8 mouse cellular contexts compared by ENCODE assay signal in genomic region chr7:30956357-30956751, GRCm38 (mm10). TPM values are rescaled to one million over a fixed set of nuclear protein-coding genes. Genes with fewer than 3 reads are reported as not detected.
DNase-seq lines count a peak whose midpoint lies in the region; ATAC-seq lines count a peak whose summit lies in the region.

No protein-coding gene starts in this region.

- ATAC-seq in hindbrain, embryonic 11.5 days (ENCODE audit: low FRiP score): peak; percentile 50
- ATAC-seq in liver, embryonic 13.5 days (ENCODE audit: low read depth): peak; percentile 21
- ATAC-seq in granulocyte monocyte progenitor cell, adult 5-6 weeks (replicated peaks; ENCODE audit: poor library complexity, severe bottlenecking): no peak

- no peaks in the 10 kb centered on the region; the same call in 1 of the 2 replicates for H3K4me1 ChIP-seq in hindbrain, embryonic 11.5 days (replicated peaks; ENCODE audit: control insufficient read depth, insufficient read depth, low read length)
- peaks cover 36% of the 10 kb centered on the region for H3K4me1 ChIP-seq in liver, embryonic 13.5 days (replicated peaks)

- peak overlapping the region; percentile 98 for H3K27ac ChIP-seq in hindbrain, embryonic 11.5 days (ENCODE audit: low read depth, low read length)
- H3K27ac ChIP-seq in liver, embryonic 13.5 days: peak overlapping the region; percentile 92

- intact Hi-C loops in gastrocnemius, postnatal 14 days (cut with DNase I; ENCODE audit: low total_unique reads): no loop called here

- DNase-seq in gastrocnemius, postnatal 14 days: peak; percentile 53
- DNase-seq in gastrocnemius, postnatal 25 days: no peak
- peak; percentile 54 for DNase-seq in urinary bladder, postnatal 25 days (ENCODE audit: low spot score)
- DNase-seq in urinary bladder, postnatal 10 days (ENCODE audit: low spot score): no peak
- DNase-seq in hindbrain, embryonic 11.5 days (ENCODE audit: low spot score): peak; percentile 68
- DNase-seq in liver, embryonic 13.5 days: no peak
- no peak for DNase-seq in adrenal gland, adult 8-10 months

- peak overlapping the region; percentile 99 for H3K9ac ChIP-seq in hindbrain, embryonic 11.5 days (ENCODE audit: low read depth, low read length)
- peak overlapping the region; percentile 99 for H3K9ac ChIP-seq in liver, embryonic 13.5 days

- H3K36me3 ChIP-seq in hindbrain, embryonic 11.5 days (ENCODE audit: control insufficient read depth, insufficient read depth, low read length): peaks cover 14% of the 10 kb centered on the region
- H3K36me3 ChIP-seq in liver, embryonic 13.5 days: peaks cover 53% of the 10 kb centered on the region

- peak overlapping the region; percentile 98 for H3K4me3 ChIP-seq in hindbrain, embryonic 11.5 days (ENCODE audit: low read depth, low read length)
- H3K4me3 ChIP-seq in liver, embryonic 13.5 days (replicated peaks): peak overlapping the region; percentile 95

- H3K27me3 ChIP-seq in hindbrain, embryonic 11.5 days (ENCODE audit: control insufficient read depth, insufficient read depth, low read length): no peaks in the 10 kb centered on the region
- no peaks in the 10 kb centered on the region for H3K27me3 ChIP-seq in liver, embryonic 13.5 days

- H3K4me2 ChIP-seq in hindbrain, embryonic 11.5 days (replicated peaks; ENCODE audit: low read depth, low read length): peak overlapping the region; percentile 85
- peak overlapping the region; percentile 88 for H3K4me2 ChIP-seq in liver, embryonic 13.5 days

- H3K9me3 ChIP-seq in hindbrain, embryonic 11.5 days (ENCODE audit: control insufficient read depth, low read length): no peaks in the 10 kb centered on the region
- H3K9me3 ChIP-seq in liver, embryonic 13.5 days (replicated peaks): no peaks in the 10 kb centered on the region

- WGBS in hindbrain, embryonic 11.5 days: 0% methylated on average over 19 of the region's 49 CpGs
- 0% methylated on average over 29 of the region's 49 CpGs for WGBS in liver, embryonic 13.5 days (ENCODE audit: insufficient replicate concordance)

RNA-seq across cellular contexts. Expression of gene Usf2, which starts 0.2 kb away (rescaled TPM):
- 10 to 100 TPM; 68.9 to 70.5 TPM for total RNA-seq in gastrocnemius, postnatal 14 days (2021)
- 10 to 100 TPM; 69.6 to 85.0 TPM for total RNA-seq in gastrocnemius, postnatal 25 days (2021)
- 23.5 and 25.4 TPM in 2 replicates for polyA plus RNA-seq in hindbrain, embryonic 11.5 days (2014; fragmentation: Nextera tagmentation; extraction: Ambion mirVana)
- 9.7 and 10.4 TPM in 2 replicates for polyA plus RNA-seq in liver, embryonic 13.5 days (2015; fragmentation: Nextera tagmentation; extraction: Ambion mirVana)
- 87.7 and 105 TPM in 2 replicates for total RNA-seq in granulocyte monocyte progenitor cell, adult 5-6 weeks (2014; fragmentation: Nextera tagmentation)
- 103 and 128 TPM in 2 replicates for total RNA-seq in granulocyte monocyte progenitor cell, adult 5-6 weeks (2017)
- total RNA-seq in adrenal gland, adult 8-10 months (2022): 100 to 1,000 TPM; 116 to 131 (median 127) TPM

RNA-seq across cellular contexts. Expression of gene Hamp, which starts 12.5 kb away (rescaled TPM):
- not detected for total RNA-seq in gastrocnemius, postnatal 14 days (2021)
- total RNA-seq in gastrocnemius, postnatal 25 days (2021): not detected
- not detected in 2 replicates for polyA plus RNA-seq in hindbrain, embryonic 11.5 days (2014; fragmentation: Nextera tagmentation; extraction: Ambion mirVana)
- polyA plus RNA-seq in liver, embryonic 13.5 days (2015; fragmentation: Nextera tagmentation; extraction: Ambion mirVana): 2.0 and 3.7 TPM in 2 replicates
- not detected in 2 replicates for total RNA-seq in granulocyte monocyte progenitor cell, adult 5-6 weeks (2014; fragmentation: Nextera tagmentation)
- total RNA-seq in granulocyte monocyte progenitor cell, adult 5-6 weeks (2017): not detected in 2 replicates
- 10 to 100 TPM in 1 of 4 experiments, 1 to 10 TPM in 1, under 1 TPM in 1, not detected in 1; 0.99 to 15.0 (median 1.0) TPM for total RNA-seq in adrenal gland, adult 8-10 months (2022)

RNA-seq across cellular contexts. Expression of gene Lsr, which starts 16.9 kb away (rescaled TPM):
- total RNA-seq in gastrocnemius, postnatal 14 days (2021): under 1 TPM; 0.35 to 0.47 TPM
- 1 to 10 TPM in 1 of 2 experiments, under 1 TPM in 1; 0.69 to 1.1 TPM for total RNA-seq in gastrocnemius, postnatal 25 days (2021)
- polyA plus RNA-seq in hindbrain, embryonic 11.5 days (2014; fragmentation: Nextera tagmentation; extraction: Ambion mirVana): 12.8 and 13.4 TPM in 2 replicates
- polyA plus RNA-seq in liver, embryonic 13.5 days (2015; fragmentation: Nextera tagmentation; extraction: Ambion mirVana): 20.9 and 22.3 TPM in 2 replicates
- not detected in 2 replicates for total RNA-seq in granulocyte monocyte progenitor cell, adult 5-6 weeks (2014; fragmentation: Nextera tagmentation)
- 0.10 and 0.22 TPM in 2 replicates for total RNA-seq in granulocyte monocyte progenitor cell, adult 5-6 weeks (2017)
- 10 to 100 TPM in 2 of 4 experiments, 1 to 10 TPM in 2; 4.1 to 36.6 (median 13.7) TPM for total RNA-seq in adrenal gland, adult 8-10 months (2022)

RNA-seq across cellular contexts. Expression of gene Fam187b, which starts 17.2 kb away (rescaled TPM):
- under 1 TPM in 1 of 2 experiments, not detected in 1; 0.23 TPM for total RNA-seq in gastrocnemius, postnatal 14 days (2021)
- total RNA-seq in gastrocnemius, postnatal 25 days (2021): not detected
- polyA plus RNA-seq in hindbrain, embryonic 11.5 days (2014; fragmentation: Nextera tagmentation; extraction: Ambion mirVana): 0.59 and 1.1 TPM in 2 replicates
- polyA plus RNA-seq in liver, embryonic 13.5 days (2015; fragmentation: Nextera tagmentation; extraction: Ambion mirVana): 2.1 TPM in 2 replicates
- total RNA-seq in granulocyte monocyte progenitor cell, adult 5-6 weeks (2014; fragmentation: Nextera tagmentation): not detected in 2 replicates
- total RNA-seq in granulocyte monocyte progenitor cell, adult 5-6 weeks (2017): not detected in 2 replicates
- 1 to 10 TPM in 2 of 4 experiments, under 1 TPM in 2; 0.38 to 2.2 (median 0.84) TPM for total RNA-seq in adrenal gland, adult 8-10 months (2022)

RNA-seq across cellular contexts. Expression of gene Hamp2, which starts 31.9 kb away (rescaled TPM):
- not detected for total RNA-seq in gastrocnemius, postnatal 14 days (2021)
- not detected for total RNA-seq in gastrocnemius, postnatal 25 days (2021)
- not detected in 2 replicates for polyA plus RNA-seq in hindbrain, embryonic 11.5 days (2014; fragmentation: Nextera tagmentation; extraction: Ambion mirVana)
- polyA plus RNA-seq in liver, embryonic 13.5 days (2015; fragmentation: Nextera tagmentation; extraction: Ambion mirVana): not detected in 2 replicates
- not detected in 2 replicates for total RNA-seq in granulocyte monocyte progenitor cell, adult 5-6 weeks (2014; fragmentation: Nextera tagmentation)
- not detected in 2 replicates for total RNA-seq in granulocyte monocyte progenitor cell, adult 5-6 weeks (2017)
- total RNA-seq in adrenal gland, adult 8-10 months (2022): 1 to 10 TPM in 3 of 4 experiments, not detected in 1; 1.3 to 4.2 (median 2.6) TPM

Comparison
In these comparisons a context has a peak if more than half of its experiments do, and no peak if none do; other contexts are left out.
1. DNase-seq: peak in gastrocnemius, postnatal 14 days (single experiment), urinary bladder, postnatal 25 days (single experiment) and hindbrain, embryonic 11.5 days (single experiment); none in gastrocnemius, postnatal 25 days (single experiment), urinary bladder, postnatal 10 days (single experiment), liver, embryonic 13.5 days (single experiment) and adrenal gland, adult 8-10 months (single experiment).